Mouse (Mus musculus) liver, postnatal 0 days (tissue): ENCODE results near the gene Tmem254b. TPM values are rescaled to one million over a fixed set of nuclear protein-coding genes. Genes with fewer than 3 reads are reported as not detected.
"Not testable (repeated sequence)": the region's sequence is repeated elsewhere in the genome, so short reads cannot be mapped to it uniquely, and the experiment has no call there.

Experiments
- ATAC-seq: fragments of 200-750 bp; cut with Nextera tagmentation; 2 replicates; pipeline ENCODE4 v1.8.0; 2017; ENCODE audit warnings: mild to moderate bottlenecking, moderate library complexity
- DNase-seq: peaks from one replicate; pipeline ENCODE4 v3.0.0-alpha.2; 2016
- H3K27ac ChIP-seq: fragments of 300-500 bp; sonication (generic); 2 replicates; pipeline ENCODE4 v1.5.1; 2014; ENCODE audit warnings: antibody characterized with exemption, moderate library complexity, mild to moderate bottlenecking, low read depth
- H3K27me3 ChIP-seq: fragments of 300-500 bp; sonication (generic); 2 replicates; pipeline ENCODE4 v1.6.1; 2014; ENCODE audit warnings: low read length, control low read depth, mixed read lengths; ENCODE audit not compliant: insufficient read depth
- H3K36me3 ChIP-seq: fragments of 300-500 bp; sonication (generic); replicated peaks from 2 replicates; pipeline ENCODE4 v1.6.1; 2014; ENCODE audit warnings: mild to moderate bottlenecking, control low read depth, low read length, moderate library complexity, mixed read lengths; ENCODE audit not compliant: insufficient read depth
- H3K4me1 ChIP-seq: fragments of 300-500 bp; sonication (generic); 2 replicates; pipeline ENCODE4 v1.6.1; 2014; ENCODE audit warnings: antibody characterized with exemption, mild to moderate bottlenecking, control low read depth; ENCODE audit not compliant: insufficient read depth
- H3K4me2 ChIP-seq: fragments of 300-500 bp; sonication (generic); 2 replicates; pipeline ENCODE4 v1.6.1; 2014; ENCODE audit warnings: low read depth, mild to moderate bottlenecking, low read length, moderate library complexity, mixed read lengths
- H3K4me3 ChIP-seq: fragments of 300-500 bp; sonication (generic); 2 replicates; pipeline ENCODE4 v1.5.1; 2014; ENCODE audit warnings: low read depth, low read length
- H3K9ac ChIP-seq: fragments of 300-500 bp; sonication (generic); replicated peaks from 2 replicates; pipeline ENCODE4 v1.6.1; 2014; ENCODE audit warnings: mild to moderate bottlenecking, moderate library complexity
- H3K9me3 ChIP-seq: fragments of 300-500 bp; sonication (generic); 2 replicates; pipeline ENCODE4 v1.6.1; 2016; ENCODE audit warnings: mild to moderate bottlenecking, control low read depth, low read length, mixed read lengths
- WGBS: fragments of 180-500 bp; shearing (Covaris S2); extraction: QIAGEN DNeasy Blood & Tissue Kit; methylation state at CpG from one replicate; pipeline ENCODE4 v1.1.7; 2014; ENCODE audit not compliant: insufficient replicate concordance; 5-methylcytosine and 5-hydroxymethylcytosine counted together
- polyA plus RNA-seq: library from polyadenylated mRNA; unstranded; fragments of >200 nt; fragmentation: Nextera tagmentation; extraction: Ambion mirVana; gene quantifications from 2 replicates; pipeline ENCODE4 v1.2.1, GENCODE M21; 2015

Gene Tmem254b
- polyA plus RNA-seq: 30.3 and 32.9 TPM in 2 replicates

- not testable (repeated sequence) for DNase-seq, H3K9ac ChIP-seq, H3K4me1 ChIP-seq, H3K27me3 ChIP-seq, H3K4me3 ChIP-seq, H3K4me2 ChIP-seq, H3K9me3 ChIP-seq, H3K27ac ChIP-seq, H3K36me3 ChIP-seq
- ATAC-seq: peak; percentile 88
- WGBS: no CpG with 5 or more reads among the region's 10 CpGs
These were observed at the start of gene Tmem254b for GRCm38 (mm10) chr14:26206926-26207247. Gene Tmem254b, minus strand, starts transcription at chr14:26207041.

GRCm38 (mm10) chr14:26237183-26237582, 30.3 kb upstream of the Tmem254b start:
- H3K4me1 ChIP-seq, H3K27me3 ChIP-seq, H3K36me3 ChIP-seq, DNase-seq, H3K4me2 ChIP-seq, H3K9ac ChIP-seq, H3K4me3 ChIP-seq, H3K9me3 ChIP-seq, H3K27ac ChIP-seq: not testable (repeated sequence)
- peak; percentile 87 for ATAC-seq
- WGBS: no CpG with 5 or more reads among the region's 2 CpGs

- not testable (repeated sequence) for H3K4me3 ChIP-seq, H3K9me3 ChIP-seq, H3K27me3 ChIP-seq, DNase-seq, H3K4me1 ChIP-seq, H3K27ac ChIP-seq, H3K36me3 ChIP-seq, H3K9ac ChIP-seq, H3K4me2 ChIP-seq
- WGBS: no CpG with 5 or more reads among the region's 5 CpGs
- peak; percentile 99 for ATAC-seq
These were observed 9.6 kb upstream of the Tmem254b start for GRCm38 (mm10) chr14:26216233-26217000.

- H3K36me3 ChIP-seq, H3K27ac ChIP-seq, H3K27me3 ChIP-seq, H3K9ac ChIP-seq, H3K4me3 ChIP-seq, H3K9me3 ChIP-seq, H3K4me2 ChIP-seq, H3K4me1 ChIP-seq, DNase-seq: not testable (repeated sequence)
- peak; percentile 84 for ATAC-seq
- WGBS: no CpG with 5 or more reads among the region's 44 CpGs
These were observed 480 bp downstream of the Tmem254b start for GRCm38 (mm10) chr14:26206197-26206925.

GRCm38 (mm10) chr14:26197851-26198250, 9.0 kb downstream of the Tmem254b start:
- DNase-seq, H3K27me3 ChIP-seq, H3K4me2 ChIP-seq, H3K36me3 ChIP-seq, H3K9ac ChIP-seq, H3K4me3 ChIP-seq, H3K9me3 ChIP-seq, ATAC-seq, H3K27ac ChIP-seq, H3K4me1 ChIP-seq: not testable (repeated sequence)
- no CpG with 5 or more reads among the region's 3 CpGs for WGBS

GRCm38 (mm10) chr14:26188361-26188760, 18.5 kb downstream of the Tmem254b start:
- WGBS: no CpG with 5 or more reads among the region's 8 CpGs
- not testable (repeated sequence) for H3K9ac ChIP-seq, H3K27ac ChIP-seq, H3K36me3 ChIP-seq, H3K4me2 ChIP-seq, H3K27me3 ChIP-seq, ATAC-seq, DNase-seq, H3K4me1 ChIP-seq, H3K9me3 ChIP-seq, H3K4me3 ChIP-seq

GRCm38 (mm10) chr14:26186638-26187037, 20.2 kb downstream of the Tmem254b start:
- H3K4me1 ChIP-seq, H3K4me2 ChIP-seq, H3K4me3 ChIP-seq, DNase-seq, H3K9ac ChIP-seq, H3K27me3 ChIP-seq, H3K27ac ChIP-seq, H3K36me3 ChIP-seq, H3K9me3 ChIP-seq, ATAC-seq: not testable (repeated sequence)
- WGBS: no CpG with 5 or more reads among the region's 9 CpGs

- H3K27me3 ChIP-seq, H3K4me1 ChIP-seq, H3K9ac ChIP-seq, H3K9me3 ChIP-seq, ATAC-seq, DNase-seq, H3K4me2 ChIP-seq, H3K4me3 ChIP-seq, H3K36me3 ChIP-seq, H3K27ac ChIP-seq: not testable (repeated sequence)
- WGBS: no CpG with 5 or more reads among the region's 10 CpGs
These were observed 24.5 kb downstream of the Tmem254b start, which contains the start of gene Plac9b for GRCm38 (mm10) chr14:26182380-26182779. Gene Plac9b, minus strand, starts transcription at chr14:26182480.

- not testable (repeated sequence) for ATAC-seq, DNase-seq, H3K36me3 ChIP-seq, H3K9ac ChIP-seq, H3K27ac ChIP-seq, H3K4me1 ChIP-seq, H3K4me3 ChIP-seq, H3K4me2 ChIP-seq, H3K9me3 ChIP-seq, H3K27me3 ChIP-seq
- WGBS: no CpG with 5 or more reads among the region's 10 CpGs
These were observed 25.2 kb downstream of the Tmem254b start for GRCm38 (mm10) chr14:26181660-26182059.
